Mouse (Mus musculus): Measurements from ENCODE around the gene Zfp605. TPM values are rescaled to one million over a fixed set of nuclear protein-coding genes. Genes with fewer than 3 reads are reported as not detected.

The Zfp605 gene
- 0.25 and 0.47 TPM in 2 replicates for polyA plus RNA-seq (2012; rRNA removed)

DNA sequence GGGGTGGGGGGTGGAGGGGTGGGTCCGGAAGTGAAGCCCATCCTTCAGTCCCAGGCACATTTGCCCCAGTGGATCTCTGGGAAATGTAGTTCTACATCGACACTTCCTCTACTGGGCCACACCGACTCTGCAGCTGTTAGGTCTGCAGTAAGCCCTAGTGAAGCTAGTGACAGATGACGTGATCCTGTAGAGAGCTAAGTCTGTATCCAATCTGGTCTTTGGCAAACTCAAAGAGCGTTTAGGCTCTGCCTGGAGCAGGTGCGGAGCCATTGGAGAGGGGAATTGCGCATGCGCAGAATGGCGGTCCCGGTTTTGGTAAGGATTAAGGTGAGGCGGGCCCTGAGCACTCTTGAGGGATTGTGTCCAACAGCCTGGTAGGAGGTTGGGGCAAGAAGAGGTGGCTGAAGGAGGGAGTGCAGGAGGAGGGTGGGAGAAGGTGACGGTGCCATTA lies at the start of gene Zfp605:
Gene Zfp605, plus strand, starts transcription at position 102 of the 451 bp plus-strand sequence.

DNA sequence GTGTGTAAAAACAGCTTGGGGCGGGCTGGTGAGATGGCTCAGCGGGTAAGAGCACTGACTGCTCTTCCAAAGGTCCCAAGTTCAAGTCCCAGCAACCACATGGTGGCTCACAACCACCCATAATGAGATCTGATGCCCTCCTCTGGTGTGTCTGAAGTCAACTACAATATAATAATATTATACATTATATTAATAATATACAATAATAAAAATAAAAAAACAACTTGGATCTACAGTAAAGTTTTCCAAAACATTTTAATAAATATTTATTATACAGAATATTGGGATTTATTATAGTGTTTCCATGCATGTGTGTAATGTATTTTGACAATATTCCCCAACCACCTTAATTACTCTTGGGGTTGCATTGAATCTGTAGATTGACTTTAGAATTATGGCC lies 37.5 kb upstream of the Zfp605 start, which contains the start of gene Gm17655:
Gene Gm17655, minus strand, starts transcription at position 101 of the 400 bp plus-strand sequence.

DNA sequence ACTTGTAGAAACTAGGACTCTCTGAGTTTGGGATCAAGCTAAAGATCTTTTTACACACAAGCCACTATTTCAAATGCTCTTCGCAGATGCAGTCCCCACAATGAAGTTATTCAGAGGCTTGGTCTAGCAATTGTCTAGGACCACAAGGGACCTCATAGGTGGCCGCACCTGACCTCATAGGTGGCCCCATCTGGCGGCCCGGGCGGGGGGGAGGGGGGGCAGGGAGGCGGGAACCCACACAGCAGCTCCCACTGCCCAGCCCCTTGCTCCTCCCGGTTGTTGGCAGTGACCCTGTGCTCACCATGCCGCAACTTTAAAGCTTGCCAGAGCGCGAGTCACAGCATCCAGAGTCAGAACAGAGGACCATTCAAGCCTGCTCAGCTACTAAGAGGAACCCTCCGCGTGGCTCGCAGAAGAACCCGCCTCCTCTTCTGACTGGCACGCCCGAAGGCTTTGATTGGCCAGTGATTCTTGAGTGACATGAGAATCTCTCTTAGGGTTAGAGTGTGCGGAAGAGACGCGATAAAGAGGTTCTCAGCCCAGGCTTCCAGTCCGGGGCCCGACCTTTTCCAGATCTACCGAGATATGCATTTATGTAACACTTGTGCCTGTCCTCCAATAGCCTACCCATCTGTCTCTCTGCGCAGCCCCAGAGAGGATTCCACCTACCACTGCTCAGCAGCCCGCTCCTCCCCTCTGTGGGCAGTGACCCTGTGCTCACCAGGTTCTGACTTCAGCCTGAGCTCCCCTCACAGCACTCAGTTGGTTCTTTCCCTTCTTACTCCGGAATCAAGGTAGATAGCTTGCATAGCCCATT lies 15.7 kb upstream of the Zfp605 start, which contains the start of gene Gm35315:
Gene Gm35315, minus strand, starts transcription at position 391 of the 817 bp plus-strand sequence.

DNA sequence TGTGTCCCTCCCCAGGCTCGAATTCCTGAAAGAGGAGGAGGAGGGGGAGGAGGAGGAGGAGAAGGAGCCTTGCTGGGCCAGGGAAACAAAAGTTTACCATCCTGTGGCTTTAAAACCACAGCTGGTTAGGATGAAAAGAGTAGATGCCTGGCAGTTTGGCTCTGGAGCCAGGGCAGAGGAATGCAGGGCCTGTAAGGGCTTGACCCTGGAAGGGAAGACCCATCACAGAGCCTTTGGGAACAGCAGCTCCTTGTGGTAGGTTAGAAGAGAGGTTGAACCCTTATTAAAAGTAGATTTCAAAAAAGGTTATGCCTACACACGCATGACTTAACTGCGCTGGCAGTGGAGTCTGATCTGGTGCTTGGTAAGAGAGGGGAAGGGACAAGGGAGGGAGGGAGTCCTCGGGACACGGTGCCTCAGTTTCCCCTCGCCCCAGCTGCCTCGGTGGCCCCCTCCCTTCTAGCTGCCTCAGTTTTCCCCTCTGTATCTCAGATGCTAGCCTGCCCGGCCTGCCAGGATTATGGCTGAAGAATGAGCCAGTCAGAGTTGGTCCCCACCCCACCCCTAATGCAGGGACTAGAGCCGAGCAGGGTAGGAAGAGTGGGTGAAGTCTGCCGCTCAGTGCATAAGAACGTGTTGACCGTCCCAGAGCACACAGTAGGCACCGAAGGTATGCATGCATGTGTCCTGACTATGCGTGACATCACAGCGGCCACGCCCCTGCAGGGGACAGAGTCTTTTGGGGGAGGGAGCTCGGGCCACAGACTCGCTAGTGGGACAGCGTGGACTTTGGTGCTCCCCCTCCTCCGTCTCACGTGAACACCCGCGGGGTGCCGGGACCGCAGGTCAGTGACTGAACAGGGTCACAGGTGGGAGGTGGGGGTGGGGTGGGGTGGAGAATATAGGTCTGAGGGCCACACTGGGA lies 10.0 kb upstream of the Zfp605 start, which contains the start of gene Plcxd1:
Gene Plcxd1, plus strand, starts transcription at position 314 of the 925 bp plus-strand sequence.

DNA sequence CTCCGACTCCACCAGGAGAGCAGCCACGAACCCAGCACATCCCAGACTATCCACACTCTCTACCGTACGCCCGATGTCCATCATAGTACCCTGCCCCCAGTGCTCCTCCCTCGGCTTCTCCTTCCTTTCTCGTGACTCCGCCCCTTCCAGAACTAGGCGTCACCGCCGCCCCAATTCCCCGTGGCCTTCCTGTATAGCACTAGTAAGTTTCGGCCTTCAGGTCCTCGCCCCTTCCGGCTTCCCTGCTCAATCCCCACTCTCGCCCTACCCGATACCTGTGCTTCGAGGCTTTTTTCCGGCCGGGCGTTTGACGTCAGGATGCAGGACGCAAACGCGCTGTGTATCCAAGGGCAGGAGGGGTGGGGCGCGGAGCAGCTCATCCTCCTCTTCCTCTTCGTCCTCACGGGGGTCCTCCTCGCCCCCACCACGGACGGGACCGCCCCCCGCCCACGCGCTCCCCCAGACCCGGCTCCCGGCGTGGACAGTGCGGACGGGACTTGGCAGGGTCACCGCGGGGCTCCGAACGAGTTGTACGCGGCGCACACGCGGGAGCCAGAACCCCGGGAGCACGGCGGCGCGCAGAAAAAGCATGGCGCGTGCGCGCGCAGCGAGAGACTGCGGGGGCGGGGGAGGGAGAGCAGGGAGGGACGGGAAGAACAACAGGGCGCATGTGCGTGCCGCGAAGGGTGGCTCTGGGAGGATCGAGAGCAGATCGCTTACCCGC lies 2.1 kb upstream of the Zfp605 start, which contains the start of gene Gtpbp6:
Gene Gtpbp6, minus strand, starts transcription at position 617 of the 724 bp plus-strand sequence.

DNA sequence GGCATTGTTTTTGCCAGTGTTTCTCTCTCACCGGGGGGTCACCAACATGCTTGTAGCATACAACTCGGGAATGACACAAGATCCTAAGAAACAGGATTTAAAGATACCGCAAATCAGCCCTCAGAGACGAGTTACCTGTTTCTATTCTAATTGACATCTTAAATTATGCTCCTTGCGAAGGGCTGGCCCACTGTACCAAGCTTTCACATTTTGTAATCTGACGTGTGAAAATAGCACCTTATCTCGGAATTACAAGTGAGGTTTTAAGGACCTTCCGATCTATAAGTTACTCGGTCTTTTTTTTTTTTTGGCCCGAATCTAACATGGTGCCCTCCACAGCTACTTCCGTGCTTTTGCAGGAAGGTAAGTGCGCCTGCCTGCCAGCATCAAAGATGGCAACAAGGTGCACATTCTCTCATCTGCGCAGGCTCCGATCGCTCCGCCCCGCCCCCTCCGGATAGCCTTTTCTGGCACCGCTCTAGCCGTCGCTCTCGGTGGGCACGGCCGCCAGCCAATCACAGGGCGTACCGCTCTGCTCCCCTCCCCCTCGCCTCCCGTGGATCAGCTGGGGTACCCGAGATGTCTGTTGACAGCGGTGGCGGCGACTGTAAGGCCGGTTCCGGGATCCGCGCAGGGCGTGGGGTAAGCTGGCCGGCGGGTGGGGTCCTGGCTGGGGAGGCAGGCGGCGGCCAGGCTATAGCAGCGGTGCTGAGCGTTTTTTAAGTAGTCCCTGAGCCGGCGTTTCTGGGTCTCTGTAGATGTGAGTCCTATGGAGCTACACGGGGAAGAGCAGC lies 25.6 kb downstream of the Zfp605 start, which contains the start of gene Chfr:
Gene Chfr, plus strand, starts transcription at position 550 of the 794 bp plus-strand sequence.

DNA sequence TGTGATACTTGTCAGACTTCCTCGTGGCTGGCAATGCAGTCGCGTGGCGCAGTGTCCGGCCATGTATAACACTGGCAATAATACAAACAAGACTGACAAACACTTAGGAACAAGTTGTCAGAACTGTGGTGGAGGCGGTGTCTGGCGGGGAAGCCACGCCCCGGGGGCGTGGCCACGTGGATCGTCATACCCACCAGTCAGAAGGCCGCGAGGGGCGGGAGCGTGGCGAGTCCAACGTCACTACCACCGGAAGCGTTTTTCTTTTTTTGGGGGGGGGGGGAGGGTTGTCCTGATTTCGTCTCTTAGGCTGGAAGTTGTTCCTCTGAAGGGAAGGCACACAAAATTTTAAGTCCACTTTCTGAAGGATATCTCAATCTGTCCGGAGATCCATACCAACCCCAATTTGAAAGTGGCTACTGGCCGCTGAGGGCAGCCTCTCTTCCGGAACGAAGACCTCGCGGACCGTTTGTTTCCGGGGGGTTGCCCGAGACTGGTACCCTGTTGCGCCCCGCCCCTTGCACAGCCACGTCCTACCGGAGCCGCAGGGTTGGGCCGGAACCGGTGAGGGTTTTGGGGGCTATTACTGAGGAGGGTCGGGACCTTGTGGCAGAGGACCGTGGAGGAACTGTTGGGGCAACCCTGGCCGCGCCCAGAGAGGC lies 66.6 kb downstream of the Zfp605 start, which contains the start of gene Golga3:
Gene Golga3, plus strand, starts transcription at position 340 of the 659 bp plus-strand sequence.

Other genes starting within 250 kb of the Zfp605 start
- gene Gm15446, start 186.7 kb upstream of the Zfp605 start, polyA plus RNA-seq (2012; rRNA removed) = 1.2 and 21.5 TPM in 2 replicates
- 1.5 and 3.7 TPM in 2 replicates for gene Zfp932, start 113.6 kb upstream of the Zfp605 start, polyA plus RNA-seq (2012; rRNA removed)
- gene Gm17655, start 37.6 kb upstream of the Zfp605 start, polyA plus RNA-seq (2012; rRNA removed) = 0.12 TPM in 1 of 2 replicates, not detected in the other
- 0.10 TPM in 1 of 2 replicates, not detected in the other for gene Gm35315, start 15.7 kb upstream of the Zfp605 start, polyA plus RNA-seq (2012; rRNA removed)
- 0.42 and 1.0 TPM in 2 replicates for gene Plcxd1, start 10.1 kb upstream of the Zfp605 start, polyA plus RNA-seq (2012; rRNA removed)
- gene Gtpbp6, start 1.9 kb upstream of the Zfp605 start, polyA plus RNA-seq (2012; rRNA removed) = 205 and 214 TPM in 2 replicates
- gene Chfr, start 25.8 kb downstream of the Zfp605 start, polyA plus RNA-seq (2012; rRNA removed) = 45.8 and 52.5 TPM in 2 replicates
- gene Golga3, start 66.6 kb downstream of the Zfp605 start, polyA plus RNA-seq (2012; rRNA removed) = 14.8 and 15.8 TPM in 2 replicates
- gene Ankle2, start 120.9 kb downstream of the Zfp605 start, polyA plus RNA-seq (2012; rRNA removed) = 16.3 and 19.1 TPM in 2 replicates
- gene Pgam5, start 159.8 kb downstream of the Zfp605 start, polyA plus RNA-seq (2012; rRNA removed) = 28.2 and 33.0 TPM in 2 replicates
- 4.5 and 5.5 TPM in 2 replicates for gene Pxmp2, start 176.1 kb downstream of the Zfp605 start, polyA plus RNA-seq (2012; rRNA removed)
- gene Pole, start 176.2 kb downstream of the Zfp605 start, polyA plus RNA-seq (2012; rRNA removed) = 7.7 and 12.0 TPM in 2 replicates
- 1.3 and 1.6 TPM in 2 replicates for gene P2rx2, start 233.1 kb downstream of the Zfp605 start, polyA plus RNA-seq (2012; rRNA removed)
- not detected in 2 replicates for gene Lrcol1, start 234.6 kb downstream of the Zfp605 start, polyA plus RNA-seq (2012; rRNA removed)